Mouse (Mus musculus) brain, embryonic 18.5 days (tissue): ENCODE results near the gene Itga8.

Experiments used
- DNase-seq: peaks from one replicate; pipeline ENCODE4 v3.0.0-alpha.2; 2012; ENCODE audit warnings: low read depth, low spot score

The Itga8 gene

GRCm38 (mm10) chr2:12294060-12294459, 7.7 kb downstream of the Itga8 start:
- no peak for DNase-seq

GRCm38 (mm10) chr2:12293458-12293857, 8.3 kb downstream of the Itga8 start:
- no peak for DNase-seq

- DNase-seq, result peak; percentile 50
These were observed 9.5 kb downstream of the Itga8 start for GRCm38 (mm10) chr2:12292023-12292820.

GRCm38 (mm10) chr2:12290235-12290634, 11.5 kb downstream of the Itga8 start:
- no peak for DNase-seq

GRCm38 (mm10) chr2:12287831-12288230, 13.9 kb downstream of the Itga8 start:
- no peak for DNase-seq

- no peak for DNase-seq
These were observed 21.1 kb downstream of the Itga8 start for GRCm38 (mm10) chr2:12280664-12281063.

- no peak for DNase-seq
These were observed 22.6 kb downstream of the Itga8 start for GRCm38 (mm10) chr2:12279070-12279612.

- DNase-seq, result no peak
These were observed 44.9 kb downstream of the Itga8 start for GRCm38 (mm10) chr2:12256635-12257317.

GRCm38 (mm10) chr2:12255901-12256300, 45.8 kb downstream of the Itga8 start:
- no peak for DNase-seq

GRCm38 (mm10) chr2:12235345-12235744, 66.4 kb downstream of the Itga8 start:
- no peak for DNase-seq

- no peak for DNase-seq
These were observed 72.0 kb downstream of the Itga8 start for GRCm38 (mm10) chr2:12229721-12230120.

- no peak for DNase-seq
These were observed 73.4 kb downstream of the Itga8 start for GRCm38 (mm10) chr2:12228335-12228734.

- DNase-seq, result no peak
These were observed 74.5 kb downstream of the Itga8 start for GRCm38 (mm10) chr2:12227243-12227642.

GRCm38 (mm10) chr2:12226367-12226766, 75.4 kb downstream of the Itga8 start:
- DNase-seq, result no peak

- no peak for DNase-seq
These were observed 80.1 kb downstream of the Itga8 start for GRCm38 (mm10) chr2:12221671-12222070.

GRCm38 (mm10) chr2:12213464-12213790, 88.3 kb downstream of the Itga8 start:
- DNase-seq, result no peak

- DNase-seq, result no peak
These were observed 88.9 kb downstream of the Itga8 start for GRCm38 (mm10) chr2:12212662-12213463.

GRCm38 (mm10) chr2:12208142-12208541, 93.6 kb downstream of the Itga8 start:
- DNase-seq, result no peak

- DNase-seq, result no peak
These were observed 95.4 kb downstream of the Itga8 start for GRCm38 (mm10) chr2:12206353-12206752.

GRCm38 (mm10) chr2:12205875-12206274, 95.8 kb downstream of the Itga8 start:
- no peak for DNase-seq

GRCm38 (mm10) chr2:12203231-12203630, 98.5 kb downstream of the Itga8 start:
- DNase-seq, result no peak

GRCm38 (mm10) chr2:12198699-12199098, 103.0 kb downstream of the Itga8 start:
- DNase-seq, result no peak
